Mouse (Mus musculus): ENCODE results near the gene Aars. TPM values are rescaled to one million over a fixed set of nuclear protein-coding genes. Genes with fewer than 3 reads are reported as not detected.
"Not testable (repeated sequence)": the region's sequence is repeated elsewhere in the genome, so short reads cannot be mapped to it uniquely, and the experiment has no call there.

The Aars gene
- total RNA-seq (2017) = 45.0 and 48.4 TPM in 2 replicates

DNA sequence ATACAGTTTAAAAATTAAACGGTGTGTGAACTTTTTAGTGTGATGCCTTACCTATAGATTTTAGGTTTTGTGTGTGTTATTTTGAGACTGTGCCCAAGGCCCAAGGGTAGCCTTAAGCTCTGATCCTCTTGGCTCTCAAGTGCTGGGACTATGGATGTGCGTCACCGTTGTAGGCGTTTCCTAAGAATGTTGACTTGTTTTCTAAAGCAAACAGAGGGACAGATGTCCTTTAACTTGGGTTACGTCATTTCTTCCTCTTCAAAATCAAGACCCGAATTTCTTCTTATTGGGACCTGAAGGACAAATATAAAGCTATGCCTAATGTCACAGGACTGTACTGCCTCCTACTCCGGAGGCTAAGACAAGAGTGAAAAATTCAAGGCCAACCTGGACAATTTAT lies at the start of gene Aars:
TSS of gene Aars (plus strand) at position 229 of the 400 bp plus-strand sequence.
- no peak for ATAC-seq (replicated peaks; ENCODE audit: low read depth, poor library complexity, severe bottlenecking)

DNA sequence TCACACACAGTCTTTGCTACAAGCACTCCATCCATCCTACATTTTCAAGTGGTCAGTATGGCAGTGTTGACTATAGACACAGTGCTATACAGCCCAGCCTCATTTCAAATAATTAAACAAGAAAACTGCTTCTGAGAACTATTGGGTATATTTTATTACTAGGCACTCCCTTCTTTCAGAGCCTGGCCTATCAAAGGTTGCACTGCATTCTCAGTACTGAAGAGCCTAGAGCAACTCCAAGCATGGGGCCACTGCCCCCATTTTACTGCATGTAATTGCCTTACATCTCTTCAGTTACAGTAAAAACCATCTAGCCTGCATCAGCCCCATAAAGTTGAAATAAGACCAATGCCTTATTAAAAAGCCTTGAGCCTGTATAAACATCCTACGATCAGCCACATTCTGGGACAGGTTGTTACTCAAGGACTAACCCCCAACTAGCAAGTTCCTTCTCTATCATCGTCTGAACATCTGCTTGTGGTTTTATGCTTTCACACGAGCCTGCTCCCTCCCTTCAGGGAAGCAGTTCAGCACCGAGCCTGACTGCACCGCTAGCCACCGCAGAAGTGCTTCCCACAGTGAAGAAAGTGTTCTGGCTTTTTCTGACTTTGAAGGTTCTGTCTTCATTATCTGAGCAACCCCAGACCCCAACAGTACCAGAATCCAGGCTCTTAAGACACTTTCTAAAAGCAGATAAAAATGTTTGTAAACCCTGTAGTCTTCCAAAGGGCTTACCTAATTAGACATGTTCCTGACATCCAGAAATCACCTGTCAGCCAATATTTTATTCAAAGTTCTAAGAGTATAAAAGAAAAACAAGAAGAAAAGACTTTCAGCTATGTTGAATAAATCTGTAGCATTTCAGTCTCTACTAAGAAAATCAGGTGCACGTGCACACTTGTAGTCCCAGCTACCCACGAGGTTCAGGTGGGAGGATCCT lies 44.9 kb upstream of the Aars start:
- peak; percentile 99 for ATAC-seq (replicated peaks; ENCODE audit: low read depth, poor library complexity, severe bottlenecking)

DNA sequence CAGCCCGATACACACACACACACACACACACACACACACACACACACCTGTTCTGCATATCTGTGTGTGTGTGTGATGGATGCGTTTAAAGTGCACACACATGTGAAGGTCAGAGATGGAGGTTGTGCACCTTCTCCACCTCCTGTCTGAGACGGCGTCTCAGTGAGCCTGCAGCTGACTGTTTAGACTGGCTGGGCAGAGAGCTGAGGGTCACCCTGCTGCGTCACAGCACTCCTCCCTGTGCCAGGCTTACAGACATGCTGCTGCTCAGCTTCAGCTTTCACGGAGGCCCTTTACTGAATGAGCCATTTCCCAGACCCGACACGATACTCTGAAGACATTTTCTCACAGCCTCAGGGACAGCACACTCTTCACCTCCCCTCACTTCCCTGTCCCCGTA lies 42.9 kb upstream of the Aars start:
- no peak for ATAC-seq (replicated peaks; ENCODE audit: low read depth, poor library complexity, severe bottlenecking)

DNA sequence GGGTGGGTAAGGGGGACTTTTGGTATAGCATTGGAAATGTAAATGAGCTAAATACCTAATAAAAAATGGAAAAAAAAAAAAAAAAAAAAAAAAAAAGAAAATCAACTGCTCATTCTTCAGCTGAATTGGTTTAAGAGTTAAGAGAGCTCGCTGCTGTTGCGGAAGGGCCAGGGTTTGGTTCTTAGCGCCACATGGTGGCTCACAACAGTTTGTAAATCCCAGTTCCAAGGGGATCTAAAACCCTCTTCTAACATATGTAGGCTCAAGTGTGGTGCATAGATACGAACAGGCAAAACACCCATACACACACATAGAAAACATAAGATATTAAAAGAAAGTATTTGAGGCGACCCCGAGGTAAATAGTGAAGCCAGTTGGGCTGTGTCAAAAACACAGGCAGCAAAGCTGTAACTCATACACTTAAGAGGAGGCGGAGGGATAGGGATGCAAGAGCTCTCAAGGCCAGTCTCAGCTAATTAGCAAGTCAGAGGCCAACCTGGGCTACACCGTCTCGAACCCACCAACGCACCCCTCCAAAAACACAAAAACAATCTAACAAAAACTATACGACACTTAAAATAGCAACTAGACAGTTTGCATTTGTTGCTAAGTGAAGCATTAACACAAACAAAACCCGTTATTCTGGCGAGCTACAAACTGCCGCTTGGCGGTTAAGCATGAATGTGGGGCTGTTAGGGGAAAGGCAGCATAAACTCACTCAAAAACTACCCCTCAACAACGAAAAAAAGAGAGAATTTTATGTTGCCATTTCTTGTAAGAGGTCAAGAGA lies 36.1 kb upstream of the Aars start:
- ATAC-seq (replicated peaks; ENCODE audit: low read depth, poor library complexity, severe bottlenecking) = no peak; the same call in 1 of the 2 replicates

DNA sequence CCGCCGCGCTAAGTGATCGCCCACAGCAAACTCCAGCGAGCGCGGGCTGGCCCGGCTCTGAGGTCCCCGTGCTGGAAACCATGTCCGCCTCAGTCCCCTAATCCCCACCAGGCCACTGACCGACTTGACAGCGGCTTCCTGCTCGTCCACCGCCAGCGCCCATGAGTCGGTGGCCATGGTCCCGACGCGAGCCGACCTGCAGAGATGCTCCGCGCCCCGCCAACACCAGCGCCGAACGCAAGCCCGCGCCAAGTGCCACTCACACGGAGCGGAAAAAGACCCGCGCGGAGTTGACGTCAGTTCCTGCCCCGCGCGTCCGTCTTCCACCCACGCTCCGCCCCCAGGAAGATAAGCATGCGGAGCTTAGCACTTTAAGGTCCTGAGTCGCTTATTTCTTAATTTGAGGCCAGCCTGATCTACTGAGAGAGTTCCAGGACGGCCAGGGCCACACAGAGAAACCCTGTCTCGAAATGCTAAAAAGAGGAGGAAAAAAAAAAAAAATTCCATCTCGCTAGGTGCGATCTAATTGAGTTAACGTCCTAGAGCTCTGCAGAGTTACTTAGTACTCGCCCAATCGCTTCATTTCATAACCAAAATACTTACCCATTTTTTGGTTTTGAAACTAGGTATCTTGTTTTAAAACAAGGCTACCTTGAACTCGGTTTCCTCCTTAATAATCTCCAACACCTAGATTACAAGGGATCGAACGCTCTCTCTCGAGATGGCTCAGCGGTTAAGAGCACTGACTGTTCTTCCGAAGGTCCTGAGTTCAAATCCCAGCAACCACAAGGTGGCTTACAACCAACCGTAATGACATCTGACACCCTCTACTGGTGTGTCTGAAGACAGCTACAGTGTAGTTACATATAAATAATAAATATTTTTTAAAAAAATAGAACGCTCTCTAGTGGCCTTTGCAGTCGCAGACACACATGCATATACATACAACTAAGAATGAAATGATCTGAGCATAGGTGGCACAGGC lies 35.1 kb upstream of the Aars start, which contains the start of gene Ddx19a:
TSS of gene Ddx19a (minus strand) at position 254 of the 985 bp plus-strand sequence.
- peak; percentile 97 for ATAC-seq (replicated peaks; ENCODE audit: low read depth, poor library complexity, severe bottlenecking)

DNA sequence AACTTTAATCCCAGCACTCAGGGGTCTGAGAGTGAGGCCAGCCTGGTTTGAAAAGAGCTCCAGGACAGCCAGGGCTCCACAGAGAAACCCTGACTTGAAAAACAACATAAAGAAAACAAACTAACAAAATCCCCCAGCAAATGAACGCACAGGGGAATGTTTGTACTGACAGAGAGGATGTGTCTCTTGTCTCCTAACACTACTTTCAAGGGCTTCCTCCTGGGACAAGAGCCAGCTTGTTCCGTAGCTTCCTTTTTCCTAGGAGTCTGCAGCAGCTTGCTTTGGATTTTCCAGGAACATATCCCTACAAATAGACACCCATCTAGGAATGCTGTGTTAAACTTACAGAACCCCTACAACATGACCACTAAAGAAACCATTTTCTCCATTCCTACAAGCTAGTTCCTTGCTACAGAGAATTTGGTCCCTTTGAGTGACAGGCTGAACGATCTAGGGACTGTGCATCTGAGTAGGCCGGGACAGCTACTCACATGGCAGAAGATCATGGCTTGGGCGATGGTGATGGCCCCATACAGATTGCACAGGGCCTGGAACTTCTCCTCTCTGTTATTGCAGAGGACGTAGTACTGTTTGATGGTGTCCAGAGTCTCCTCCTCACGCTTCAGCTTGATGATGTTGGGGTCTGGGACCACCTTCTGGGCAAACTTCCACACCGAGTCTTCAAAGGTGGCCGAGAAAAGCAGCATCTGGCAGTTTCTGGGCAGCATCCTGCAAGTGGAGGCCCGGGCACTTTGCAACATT lies 22.5 kb upstream of the Aars start:
- not testable (repeated sequence) for ATAC-seq (replicated peaks; ENCODE audit: low read depth, poor library complexity, severe bottlenecking)

DNA sequence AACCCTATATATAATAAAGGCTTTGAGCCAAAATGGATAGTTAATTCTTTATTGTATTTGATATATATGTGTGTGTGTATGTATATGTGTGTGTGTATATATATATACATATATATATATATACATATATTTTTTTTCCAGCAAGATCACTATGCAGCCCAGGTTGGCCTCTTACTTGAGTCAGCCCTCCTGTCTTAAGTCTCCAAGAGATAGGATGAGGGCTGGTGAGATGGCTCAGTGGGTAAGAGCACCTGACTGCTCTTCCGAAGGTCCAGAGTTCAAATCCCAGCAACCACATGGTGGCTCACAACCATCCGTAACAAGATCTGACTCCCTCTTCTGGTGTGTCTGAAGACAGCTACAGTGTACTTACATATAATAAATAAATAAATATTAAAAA lies 6.3 kb upstream of the Aars start:
- not testable (repeated sequence) for ATAC-seq (replicated peaks; ENCODE audit: low read depth, poor library complexity, severe bottlenecking)

DNA sequence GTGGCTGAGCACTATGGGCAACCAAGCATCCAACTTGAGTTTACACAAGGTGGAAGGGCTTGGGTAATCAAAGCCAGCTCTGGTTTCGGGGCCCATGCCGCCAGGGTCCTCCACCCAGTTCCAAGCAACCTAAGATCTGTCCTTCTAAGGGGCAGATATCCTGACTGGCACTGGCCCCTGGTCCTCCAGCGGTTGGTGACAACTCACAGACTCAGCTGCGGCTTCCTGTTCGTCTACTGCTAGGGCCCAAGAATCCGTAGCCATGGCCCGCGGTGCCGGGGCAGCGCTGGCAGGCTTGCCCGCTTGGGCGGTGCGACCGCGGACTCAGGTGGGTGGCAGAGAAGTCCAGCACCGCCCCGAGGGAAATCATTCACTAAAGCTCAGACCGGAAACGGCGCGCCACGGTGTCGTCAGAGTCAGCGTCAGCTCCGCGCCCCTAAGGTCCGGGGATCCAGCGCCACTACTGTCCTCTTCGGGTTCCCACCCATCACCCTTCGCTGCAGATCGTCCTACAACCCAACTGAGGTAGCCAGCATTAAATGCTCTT lies 5.5 kb upstream of the Aars start:
- peak; percentile 98 for ATAC-seq (replicated peaks; ENCODE audit: low read depth, poor library complexity, severe bottlenecking)

DNA sequence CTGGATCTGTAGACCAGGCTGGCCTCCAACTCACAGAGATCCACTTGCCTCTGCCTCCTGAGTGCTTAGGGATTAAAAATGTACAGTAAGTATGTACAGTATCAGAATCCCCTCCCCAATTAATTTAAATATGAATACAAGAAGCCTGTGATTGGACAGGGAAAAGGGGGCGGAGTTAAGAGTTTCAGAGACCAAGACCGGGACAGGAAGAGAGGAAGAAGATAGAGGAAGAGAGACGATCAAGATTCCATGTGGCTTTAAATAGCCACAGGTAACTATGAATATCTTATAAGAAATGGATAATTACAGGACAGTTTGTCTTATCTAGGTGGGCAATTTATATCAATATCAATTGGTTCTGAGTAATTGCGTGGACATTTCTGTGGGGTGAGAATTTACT lies 3.4 kb upstream of the Aars start:
- ATAC-seq (replicated peaks; ENCODE audit: low read depth, poor library complexity, severe bottlenecking) = no peak

DNA sequence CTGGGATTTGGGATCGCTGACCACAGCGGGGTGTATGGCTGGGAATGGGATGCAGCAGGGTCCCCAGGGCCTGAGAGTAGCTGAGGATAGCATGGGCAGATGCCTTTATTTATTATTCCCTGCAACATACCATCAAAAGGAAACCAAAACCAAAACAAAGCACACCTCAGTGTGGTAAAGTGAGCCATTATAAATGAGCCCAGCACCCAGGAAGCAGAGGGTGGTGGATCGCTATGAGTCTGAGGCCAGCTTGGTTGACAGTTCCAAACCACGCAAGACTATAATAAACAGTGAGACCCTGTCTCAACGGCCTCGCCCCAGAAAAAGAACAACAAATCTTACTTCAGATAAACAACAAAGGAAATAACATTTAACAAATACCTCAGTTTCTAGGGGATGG lies 2.9 kb upstream of the Aars start:
- no peak for ATAC-seq (replicated peaks; ENCODE audit: low read depth, poor library complexity, severe bottlenecking)

DNA sequence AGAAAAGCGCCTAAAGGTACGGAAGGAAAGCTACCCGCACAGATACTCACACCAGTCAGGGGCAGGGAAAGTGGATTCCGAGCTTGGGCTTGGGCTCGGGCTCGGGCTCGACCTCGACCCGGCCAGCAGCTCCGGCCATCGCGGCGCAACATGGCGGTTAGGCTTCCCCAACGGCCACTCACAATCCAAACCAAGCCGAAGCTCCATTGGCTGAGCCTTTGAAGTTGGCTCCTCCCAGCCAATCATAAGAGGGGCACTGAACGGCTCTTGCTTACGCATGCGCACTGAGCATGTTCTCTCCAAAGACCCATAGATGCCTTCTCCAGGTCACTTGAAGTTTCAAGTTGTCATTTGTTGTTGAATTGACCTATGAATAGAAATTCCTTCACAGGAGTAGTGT lies 1.4 kb upstream of the Aars start, which contains the start of gene Ddx19b:
TSS of gene Ddx19b (minus strand) at position 180 of the 400 bp plus-strand sequence.
- ATAC-seq (replicated peaks; ENCODE audit: low read depth, poor library complexity, severe bottlenecking) = no peak

DNA sequence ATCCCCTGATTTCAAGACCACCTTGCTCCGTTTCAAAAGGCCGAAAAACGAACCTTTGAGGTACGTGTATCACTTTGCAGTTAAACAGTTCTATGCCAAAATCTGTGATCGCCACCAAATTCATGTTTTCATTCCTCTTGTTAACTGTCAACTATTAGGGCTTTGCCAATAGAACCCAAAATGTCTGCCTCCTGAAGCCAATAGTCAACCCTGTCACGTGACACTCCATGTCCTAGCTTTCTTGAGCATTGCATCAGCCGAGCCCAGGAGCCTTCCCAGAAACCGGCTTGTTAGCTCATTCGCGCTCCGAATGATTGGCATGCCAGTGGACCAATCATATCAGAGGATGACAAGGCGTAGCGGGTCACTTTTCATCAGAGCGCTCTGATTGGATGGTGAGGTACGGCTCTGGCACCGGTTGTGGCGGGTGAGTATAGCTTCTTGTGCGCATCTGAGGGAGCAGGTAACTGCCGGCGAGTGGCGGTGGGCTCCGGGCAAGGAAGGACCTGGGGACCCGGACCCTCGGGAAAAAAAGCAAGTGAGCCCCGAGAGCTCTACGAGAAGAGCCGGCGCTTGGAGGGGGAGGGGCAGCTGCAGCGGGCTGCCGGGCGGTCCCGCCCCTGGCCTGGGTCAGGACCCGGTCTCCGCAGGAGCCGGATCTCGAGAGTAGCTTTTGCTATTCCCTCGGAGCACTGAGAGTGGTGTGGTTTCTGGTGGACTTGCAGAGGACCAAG lies 705 bp downstream of the Aars start:
- peak; percentile 99 for ATAC-seq (replicated peaks; ENCODE audit: low read depth, poor library complexity, severe bottlenecking)

DNA sequence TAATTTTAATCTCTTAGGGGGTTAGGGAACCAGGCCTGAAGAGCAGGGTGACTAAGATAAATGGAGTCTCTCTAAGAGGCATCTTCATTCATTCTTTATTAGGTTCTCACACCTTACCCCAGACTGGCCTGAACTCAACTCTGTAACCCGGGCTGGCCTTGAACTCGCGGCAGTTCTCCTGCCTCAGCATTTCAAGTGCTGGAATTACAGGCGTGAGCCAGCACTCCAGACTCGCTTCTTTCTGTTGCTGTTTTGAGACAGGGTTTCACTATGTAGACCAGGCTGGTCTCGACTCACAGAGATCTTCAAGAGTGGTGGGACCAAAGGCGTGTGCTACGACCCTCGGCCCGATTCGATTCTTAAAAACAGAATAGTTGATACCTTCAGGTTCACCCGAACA lies 1.3 kb downstream of the Aars start:
- ATAC-seq (replicated peaks; ENCODE audit: low read depth, poor library complexity, severe bottlenecking) = no peak

DNA sequence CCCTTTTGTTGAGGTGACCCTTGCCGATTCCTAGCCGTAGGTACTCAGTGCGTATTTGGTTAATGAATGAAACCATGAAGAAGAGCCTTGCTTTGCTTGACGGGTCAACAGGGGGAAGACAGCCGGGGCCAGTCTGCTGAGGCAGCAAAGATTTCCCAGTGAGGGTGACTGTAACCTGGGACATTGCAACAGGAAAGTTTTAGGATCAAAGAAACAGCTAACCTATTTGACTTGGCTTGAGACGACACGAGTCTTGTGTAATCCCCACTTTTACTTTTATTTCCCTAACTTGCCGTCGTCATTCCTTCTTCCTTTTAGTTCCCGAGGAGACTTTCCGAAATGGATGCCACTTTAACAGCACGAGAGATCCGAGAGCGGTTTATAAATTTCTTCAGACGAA lies 3.6 kb downstream of the Aars start:
- no peak for ATAC-seq (replicated peaks; ENCODE audit: low read depth, poor library complexity, severe bottlenecking)

DNA sequence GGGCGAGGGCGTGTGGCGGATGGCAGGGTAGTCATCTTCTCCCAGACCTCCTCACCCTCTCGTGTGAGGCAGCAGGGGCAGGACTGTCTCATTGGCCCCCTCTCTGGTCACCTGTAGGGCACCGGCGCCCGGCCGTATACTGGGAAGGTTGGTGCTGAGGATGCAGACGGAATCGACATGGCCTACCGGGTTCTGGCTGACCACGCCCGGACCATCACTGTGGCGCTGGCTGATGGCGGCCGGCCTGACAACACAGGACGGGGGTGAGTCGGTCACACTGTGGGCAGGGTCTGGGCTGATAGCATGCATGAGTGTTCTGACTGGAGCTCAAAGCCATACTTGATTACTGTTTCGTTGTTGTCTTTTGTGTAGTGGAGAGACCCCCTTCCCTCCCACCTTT lies 9.6 kb downstream of the Aars start:
- ATAC-seq (replicated peaks; ENCODE audit: low read depth, poor library complexity, severe bottlenecking) = no peak

DNA sequence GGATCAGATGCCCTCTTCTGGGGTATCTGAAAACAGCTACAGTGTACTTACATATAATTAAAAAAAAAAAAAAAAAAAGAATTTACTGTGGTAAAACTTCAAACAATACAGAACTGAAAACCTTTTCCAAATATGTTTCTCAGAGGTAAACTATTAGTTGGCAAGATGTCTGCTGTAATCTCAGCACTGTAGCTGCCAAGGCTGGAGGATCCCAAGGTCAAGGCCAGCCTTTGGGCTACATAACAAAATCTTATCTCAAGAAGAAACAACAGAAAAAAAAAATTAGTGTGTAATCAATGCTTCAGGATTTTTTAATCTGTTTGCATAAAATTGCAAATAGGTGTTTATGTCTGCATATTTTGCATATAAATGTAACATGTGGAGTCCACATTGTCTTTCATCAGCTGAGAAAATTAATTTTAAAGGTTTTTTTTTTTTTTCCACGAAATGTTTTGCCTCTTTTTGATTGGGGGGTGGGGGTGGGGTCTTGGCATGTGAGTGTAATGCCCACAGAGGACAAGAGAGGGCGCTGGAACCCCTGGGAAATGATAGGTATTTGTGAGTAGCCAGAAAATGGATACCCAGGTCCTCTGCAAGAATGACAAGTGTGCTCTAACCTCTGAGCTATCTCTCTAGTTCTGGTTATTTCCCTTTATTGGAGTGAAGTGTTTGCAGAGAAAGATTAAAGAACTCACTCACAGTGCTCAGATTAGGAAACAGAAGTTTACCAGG lies 11.2 kb downstream of the Aars start:
- ATAC-seq (replicated peaks; ENCODE audit: low read depth, poor library complexity, severe bottlenecking) = no peak

DNA sequence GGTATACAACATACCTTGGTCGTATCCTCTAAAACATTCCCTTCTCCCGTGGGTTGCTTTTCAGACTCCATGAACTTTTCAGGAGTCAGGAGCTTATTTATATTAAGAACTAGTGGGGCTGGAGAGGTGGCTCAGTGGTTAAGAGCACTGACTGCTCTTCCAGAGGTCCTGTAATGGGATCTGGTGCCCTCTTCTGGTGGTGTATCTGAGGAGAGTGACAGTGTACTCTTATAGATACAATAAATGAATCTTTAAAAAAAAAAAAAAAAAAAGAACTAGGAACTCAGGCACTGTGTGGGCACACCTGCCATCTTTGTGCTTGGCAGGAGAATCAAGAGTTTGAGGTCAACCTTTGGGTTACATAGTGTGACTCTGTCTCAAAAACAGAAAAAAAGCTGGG lies 15.8 kb downstream of the Aars start:
- ATAC-seq (replicated peaks; ENCODE audit: low read depth, poor library complexity, severe bottlenecking) = no peak
